Mouse (Mus musculus) layer of hippocampus, adult 11-12 months (tissue): Measurements from ENCODE around the gene Cabp1.
A peak's percentile ranks its signal among the peaks of the same experiment; 100 is the strongest.

Experiments used
- DNase-seq: peaks from one replicate; pipeline ENCODE4 v3.0.0; 2022; ENCODE audit warnings: low spot score

The Cabp1 gene

GRCm38 (mm10) chr5:115193669-115194625 is at the start of gene Cabp1:
Gene Cabp1 (minus strand): TSS chr5:115194381.
- peak; percentile 62 for DNase-seq

- DNase-seq, result peak; percentile 46
Observed at GRCm38 (mm10) chr5:115240191-115240590, 46.0 kb upstream of the Cabp1 start.

- DNase-seq, result no peak
Observed at GRCm38 (mm10) chr5:115238729-115239195, 44.6 kb upstream of the Cabp1 start.

DNA sequence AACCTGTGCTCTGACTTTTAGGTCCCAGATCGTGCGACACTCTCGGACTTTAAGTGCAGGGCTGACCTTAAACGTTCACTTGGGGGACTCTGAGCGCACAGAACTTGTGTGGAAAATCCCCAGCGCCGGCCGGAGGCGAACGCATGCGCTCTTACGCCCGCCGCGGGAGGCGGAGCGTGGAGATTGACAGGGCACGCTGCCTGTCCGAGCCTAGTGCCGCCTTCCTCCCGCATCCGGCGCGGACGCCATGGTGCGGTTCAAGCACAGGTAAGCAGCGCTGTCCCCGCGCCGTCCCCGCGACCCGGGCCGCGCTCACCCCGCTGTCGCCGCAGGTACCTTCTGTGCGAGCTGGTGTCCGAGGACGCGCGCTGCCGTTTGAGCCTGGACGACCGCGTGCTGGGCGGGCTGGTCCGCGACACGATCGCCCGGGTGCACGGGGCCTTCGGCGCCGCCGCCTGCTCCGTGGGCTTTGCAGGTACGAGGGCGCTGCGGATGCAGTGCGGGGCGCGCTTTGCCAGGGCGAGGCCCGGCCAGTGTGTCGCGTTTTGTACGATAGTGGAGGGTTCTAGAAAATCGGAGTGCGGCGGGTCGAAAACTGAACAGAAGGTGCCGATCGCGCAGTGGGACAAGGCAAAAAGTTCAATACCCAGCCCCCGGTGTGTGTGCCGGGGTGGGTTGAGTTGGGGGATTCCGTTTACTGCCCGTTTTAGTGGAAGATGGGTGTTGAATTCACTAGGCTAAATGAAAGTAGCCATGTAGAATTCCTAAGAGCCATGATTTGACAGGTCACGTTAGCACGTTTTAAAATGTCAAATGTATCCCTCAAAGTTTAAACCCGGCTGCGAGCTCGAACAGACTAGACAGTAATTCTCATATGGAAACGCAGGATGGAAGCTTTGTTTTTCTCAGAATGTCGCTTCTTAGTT is 43.9 kb upstream of the Cabp1 start:
- peak; percentile 92 for DNase-seq

DNA sequence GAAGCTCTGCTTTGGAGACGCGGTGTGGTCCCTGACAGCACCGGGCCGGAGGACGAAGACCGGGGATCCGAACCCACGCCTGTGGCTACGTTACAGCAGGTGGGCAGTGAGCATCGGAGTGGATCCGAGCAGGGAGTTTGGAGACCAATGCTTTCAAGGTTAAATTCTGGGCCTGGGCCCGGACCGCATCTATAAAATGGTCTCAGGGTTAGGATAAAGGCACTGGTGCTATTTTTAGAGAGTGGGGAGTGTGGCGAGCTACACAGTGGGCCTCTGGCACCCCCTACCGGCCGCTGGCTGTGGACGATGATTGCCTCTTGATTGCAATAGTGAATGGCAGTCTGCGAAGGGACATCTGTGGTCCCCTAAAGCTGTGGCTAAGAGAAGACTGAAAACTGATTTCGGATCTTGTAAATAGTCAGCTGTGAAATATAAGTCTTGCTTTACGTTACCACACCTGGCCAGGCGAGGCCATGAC is 41.6 kb upstream of the Cabp1 start, which contains the start of gene Pop5:
TSS of gene Pop5 (plus strand) at position 51 of the 478 bp plus-strand sequence.
- DNase-seq, result peak; percentile 92

DNA sequence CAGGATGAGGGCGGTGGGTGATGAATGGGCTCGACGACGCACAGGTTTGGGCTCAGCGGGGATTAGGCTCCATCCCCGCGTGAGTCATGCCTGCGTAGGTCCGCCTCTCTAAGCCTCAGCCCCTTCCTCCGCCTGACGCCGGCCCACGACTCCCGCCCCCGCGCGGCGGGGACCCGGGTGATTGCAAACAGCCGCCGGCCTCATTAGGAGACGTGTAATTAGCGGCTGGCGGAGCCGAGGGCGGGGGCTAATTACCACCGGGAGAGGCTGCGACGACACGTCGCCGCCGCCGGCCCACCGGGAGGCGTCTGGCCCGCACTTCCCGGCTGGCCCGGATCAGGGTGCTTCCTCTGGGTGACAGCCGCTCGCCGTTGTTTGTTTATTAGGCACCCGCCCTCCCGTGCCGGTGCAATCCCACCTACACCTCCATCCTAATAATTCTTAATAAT is 41.2 kb upstream of the Cabp1 start:
- peak; percentile 74 for DNase-seq

DNA sequence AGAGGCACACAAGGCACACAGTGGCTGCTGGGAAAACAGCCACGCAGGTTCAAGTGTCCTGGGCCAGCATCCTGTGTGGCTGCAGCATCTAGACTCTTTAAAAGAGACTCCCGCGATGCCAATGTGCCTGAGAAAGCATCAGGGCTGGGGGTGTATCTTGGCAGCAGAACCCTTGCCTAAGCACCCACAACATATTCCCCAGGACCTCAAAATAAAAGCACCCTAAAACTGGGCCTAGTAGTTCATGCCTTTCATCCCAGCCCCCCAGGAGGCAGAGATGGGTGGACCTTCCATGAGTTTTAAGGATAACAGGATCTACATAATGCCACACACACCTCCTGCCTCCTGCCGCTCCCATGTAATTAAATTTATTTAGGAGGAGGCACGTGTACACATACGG is 40.3 kb upstream of the Cabp1 start:
- DNase-seq, result peak; percentile 49

GRCm38 (mm10) chr5:115233031-115233780 is 39.0 kb upstream of the Cabp1 start:
- no peak for DNase-seq

DNA sequence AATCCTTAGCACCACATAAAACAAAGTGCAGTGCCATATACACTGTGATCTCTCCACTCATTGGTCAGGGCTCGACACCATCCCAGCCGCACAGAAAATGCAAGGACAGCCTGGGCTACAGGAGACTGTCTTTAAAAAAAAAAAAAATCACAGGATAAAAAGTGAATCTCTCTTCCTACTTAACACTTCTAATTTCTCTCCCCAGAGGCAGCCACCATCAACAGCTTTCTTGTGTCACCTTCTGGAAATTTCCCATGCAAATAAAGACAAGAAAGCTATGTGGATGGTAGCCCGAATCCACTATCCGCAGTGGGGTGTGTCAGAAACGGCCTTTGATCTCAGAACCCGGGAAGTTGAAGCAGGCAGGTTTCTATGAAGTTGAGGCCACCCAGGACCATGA is 38.3 kb upstream of the Cabp1 start:
- DNase-seq, result no peak

DNA sequence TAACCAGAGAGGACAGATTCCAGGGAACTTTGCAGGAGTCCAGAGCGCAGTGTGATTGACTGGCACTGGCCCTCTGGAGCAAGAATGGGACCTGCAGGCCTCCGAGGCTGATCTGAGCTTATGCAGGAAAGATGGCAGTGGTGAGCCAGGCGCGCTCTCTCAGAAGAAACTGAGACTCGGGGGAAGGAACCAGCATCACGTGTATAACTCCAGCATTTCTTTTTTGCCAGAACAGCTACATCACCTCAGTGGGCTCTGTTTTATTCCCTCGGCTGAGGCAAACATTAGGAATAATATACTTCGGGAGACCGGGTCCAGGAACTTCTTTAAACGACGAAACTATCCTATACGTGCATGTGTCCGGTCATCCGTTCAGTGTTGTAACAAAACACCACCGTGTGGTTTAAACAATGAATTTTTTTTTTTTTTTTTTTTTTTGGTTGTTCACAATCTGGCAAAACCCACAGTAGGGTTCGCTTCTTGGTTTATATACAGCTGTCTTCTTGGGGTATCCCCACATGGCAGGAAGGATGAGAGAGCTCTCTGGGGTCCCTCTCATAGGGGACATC is 37.5 kb upstream of the Cabp1 start:
- no peak for DNase-seq

GRCm38 (mm10) chr5:115230830-115231551 is 36.8 kb upstream of the Cabp1 start:
- DNase-seq, result no peak

- DNase-seq, result no peak
Observed at GRCm38 (mm10) chr5:115222485-115222884, 28.3 kb upstream of the Cabp1 start.

DNA sequence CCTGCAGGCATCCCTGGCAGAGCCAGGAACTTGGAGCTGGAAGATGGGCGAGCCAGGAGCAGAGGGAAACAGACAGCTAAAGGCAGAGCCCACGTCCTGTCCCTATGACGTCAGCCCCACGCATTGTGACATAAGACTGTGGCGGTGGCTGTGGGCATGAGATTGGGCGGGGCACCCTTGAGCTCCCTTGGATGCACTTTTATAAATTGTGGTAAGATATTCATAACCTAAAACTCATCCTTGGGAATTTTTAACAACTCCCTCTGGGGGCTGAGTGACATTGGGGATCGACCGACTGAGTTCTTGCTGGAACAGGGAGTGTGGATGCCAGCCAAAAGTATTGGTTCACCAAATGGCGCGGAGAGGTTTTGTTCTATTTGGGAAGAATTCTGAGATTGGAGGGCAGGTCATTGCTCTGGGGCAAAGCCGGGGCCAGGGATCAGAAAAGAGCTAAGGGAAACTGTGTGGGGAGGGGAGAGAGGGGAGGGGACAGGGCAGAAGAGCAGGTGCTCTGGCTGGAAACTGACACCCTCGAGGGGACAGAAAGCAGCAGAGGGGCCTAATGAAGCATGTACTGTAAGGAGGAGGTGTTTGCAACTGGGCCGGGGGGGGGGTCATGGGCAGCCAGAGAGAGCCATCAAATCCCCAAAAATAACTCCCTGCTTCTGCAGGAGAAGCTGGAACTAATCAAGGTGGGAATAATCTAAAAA is 26.9 kb upstream of the Cabp1 start:
- no peak for DNase-seq

- no peak for DNase-seq
Observed at GRCm38 (mm10) chr5:115217998-115218397, 23.8 kb upstream of the Cabp1 start.

GRCm38 (mm10) chr5:115215273-115216185 is 21.3 kb upstream of the Cabp1 start:
- DNase-seq, result no peak

GRCm38 (mm10) chr5:115214864-115215263 is 20.7 kb upstream of the Cabp1 start:
- DNase-seq, result peak; percentile 41

DNA sequence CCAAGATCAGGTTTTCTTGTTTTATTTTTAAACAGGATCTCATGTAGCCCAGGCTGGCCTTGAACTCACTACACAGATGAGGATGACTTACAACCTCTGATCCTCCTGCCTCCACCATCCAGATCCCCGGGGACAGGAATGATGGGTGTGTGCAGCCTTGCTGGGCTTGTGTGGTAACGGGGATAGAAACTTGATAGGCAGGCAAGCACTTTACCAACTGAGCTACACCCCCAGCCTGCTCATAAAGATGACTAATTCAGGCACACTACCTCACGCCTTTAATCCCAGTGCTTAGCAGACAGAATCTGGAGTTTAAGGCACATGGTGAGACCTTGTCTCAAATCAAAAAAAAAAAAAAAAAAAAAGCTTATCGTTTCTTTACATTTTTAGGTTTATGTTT is 18.7 kb upstream of the Cabp1 start:
- DNase-seq, result no peak

DNA sequence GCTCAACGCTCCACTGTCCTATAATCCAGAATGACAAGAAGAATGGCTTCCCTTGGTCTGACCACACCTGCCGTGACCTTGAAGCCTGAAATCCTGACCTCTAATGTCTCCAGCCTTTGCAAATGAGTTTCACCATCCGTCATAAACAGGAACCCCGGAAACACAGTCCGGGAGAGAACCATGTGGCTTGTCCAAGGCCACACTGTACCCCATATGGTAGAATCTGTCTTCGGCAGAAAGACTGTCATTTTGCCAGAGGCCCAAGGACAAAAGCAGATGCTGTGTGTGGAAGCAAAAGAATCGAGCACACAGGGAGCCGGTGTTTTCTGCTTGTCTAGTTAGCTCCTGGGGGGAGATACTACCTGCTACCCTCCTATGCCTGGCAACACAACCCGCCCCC is 18.3 kb upstream of the Cabp1 start:
- peak; percentile 37 for DNase-seq

- no peak for DNase-seq
Observed at GRCm38 (mm10) chr5:115210380-115210779, 16.2 kb upstream of the Cabp1 start.
